10 mouse cellular contexts compared by ENCODE assay signal in the genomic region with DNA sequence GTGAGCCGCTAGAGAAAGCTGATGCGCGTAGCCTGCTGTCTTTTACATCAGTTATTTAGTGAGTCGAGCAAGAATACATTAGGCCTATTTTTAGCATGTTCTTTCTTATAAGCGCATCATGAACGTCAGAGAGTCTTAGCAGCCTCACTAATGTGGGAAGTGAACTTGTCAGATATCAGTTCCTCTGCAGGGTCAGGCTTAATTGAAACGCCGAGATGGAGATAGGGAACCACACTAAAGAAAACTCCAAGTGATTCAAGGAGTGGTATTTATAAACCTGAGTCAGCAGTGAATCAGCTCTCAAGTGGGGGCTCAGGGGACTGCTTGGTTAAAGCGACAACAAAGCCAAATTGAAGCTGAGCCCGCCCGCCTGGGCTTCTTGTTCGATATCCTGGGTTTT.
DNase-seq lines count a peak whose midpoint lies in the region; ATAC-seq lines count a peak whose summit lies in the region.
"Had no signal": no experiment of that assay in that cellular context is flagged by ENCODE, and none has a peak within 500 bp of the region (broad histone marks: within the 10 kb centered on the region; RNA-seq: fewer than 3 reads in every experiment).

No protein-coding gene starts in this region.

- intact Hi-C loops in left cerebral cortex, postnatal 10 days (cut with DNase I) = no loop called here

- peak; percentile 81; the same call in 1 of the 2 replicates for ATAC-seq in frontal cortex, adult (ENCODE audit: low TSS enrichment)
- ATAC-seq in granulocyte monocyte progenitor cell, adult 5-6 weeks (replicated peaks; ENCODE audit: poor library complexity, severe bottlenecking) = peak; percentile 63

- DNase-seq in frontal cortex, postnatal 10 days (ENCODE audit: low spot score in 2 of 2) = no peak
- DNase-seq in left cerebral cortex, adult 11 months (ENCODE audit: low spot score) = peak; percentile 19
- no peak for DNase-seq in left cerebral cortex, postnatal 10 days (ENCODE audit: extremely low spot score in 1 of 2, low spot score in 2 of 2)
- peak; percentile 14 for DNase-seq in right cerebral cortex, postnatal 14 days
- DNase-seq in kidney, postnatal 36 days = no peak
- DNase-seq in gastrocnemius, postnatal 25 days = no peak
- DNase-seq: adrenal gland, adult 2 months; kidney, adult 18-20 months had no signal

Comparison
In these comparisons a context has a peak if more than half of its experiments do, and no peak if none do; other contexts are left out.
1. DNase-seq: peak in left cerebral cortex, adult 11 months (single experiment) and right cerebral cortex, postnatal 14 days (single experiment); none in frontal cortex, postnatal 10 days (0 of 2), left cerebral cortex, postnatal 10 days (0 of 2), kidney, postnatal 36 days (0 of 2) and gastrocnemius, postnatal 25 days (single experiment).